Mouse (Mus musculus) neural tube, embryonic 13.5 days (tissue): ENCODE results near the gene Slc41a1. TPM values are rescaled to one million over a fixed set of nuclear protein-coding genes. Genes with fewer than 3 reads are reported as not detected.

Experiments
- ATAC-seq: fragments of 200-750 bp; cut with Nextera tagmentation; 2 replicates; pipeline ENCODE4 v1.8.0; 2017; ENCODE audit warnings: low read depth, mild to moderate bottlenecking, moderate TSS enrichment, moderate library complexity
- H3K27ac ChIP-seq: fragments of 300-500 bp; sonication (generic); replicated peaks from 2 replicates; pipeline ENCODE4 v1.5.1; 2015; ENCODE audit warnings: moderate library complexity, mild to moderate bottlenecking, inconsistent platforms
- H3K27me3 ChIP-seq: fragments of 300-500 bp; sonication (generic); 2 replicates; pipeline ENCODE4 v1.6.1; 2015; ENCODE audit warnings: mild to moderate bottlenecking, inconsistent platforms
- H3K36me3 ChIP-seq: fragments of 300-500 bp; sonication (generic); 2 replicates; pipeline ENCODE4 v1.6.1; 2015; ENCODE audit warnings: mild to moderate bottlenecking, inconsistent platforms
- H3K4me1 ChIP-seq: fragments of 300-500 bp; sonication (generic); replicated peaks from 2 replicates; pipeline ENCODE4 v1.6.1; 2015; ENCODE audit warnings: inconsistent platforms
- H3K4me2 ChIP-seq: fragments of 300-500 bp; sonication (generic); 2 replicates; pipeline ENCODE4 v1.6.1; 2015; ENCODE audit warnings: inconsistent platforms, mild to moderate bottlenecking, moderate library complexity
- H3K4me3 ChIP-seq: fragments of 300-500 bp; sonication (generic); 2 replicates; pipeline ENCODE4 v1.5.1; 2015; ENCODE audit warnings: mild to moderate bottlenecking, inconsistent platforms
- H3K9ac ChIP-seq: fragments of 300-500 bp; sonication (generic); 2 replicates; pipeline ENCODE4 v1.6.1; 2015; ENCODE audit warnings: moderate library complexity, mild to moderate bottlenecking, inconsistent platforms
- H3K9me3 ChIP-seq: fragments of 300-500 bp; sonication (generic); 2 replicates; pipeline ENCODE4 v1.6.1; 2016; ENCODE audit warnings: inconsistent platforms
- WGBS: fragments of 180-500 bp; shearing (Covaris S2); methylation state at CpG from one replicate; pipeline ENCODE4 v1.1.7; 2015; 5-methylcytosine and 5-hydroxymethylcytosine counted together
- polyA plus RNA-seq: library from polyadenylated mRNA; unstranded; fragments of >200 nt; fragmentation: Nextera tagmentation; extraction: Ambion mirVana; gene quantifications from 2 replicates; pipeline ENCODE4 v1.2.1, GENCODE M21; 2015

Gene Slc41a1
- polyA plus RNA-seq, 1 experiment from 2014 or later = 13.9 TPM

DNA sequence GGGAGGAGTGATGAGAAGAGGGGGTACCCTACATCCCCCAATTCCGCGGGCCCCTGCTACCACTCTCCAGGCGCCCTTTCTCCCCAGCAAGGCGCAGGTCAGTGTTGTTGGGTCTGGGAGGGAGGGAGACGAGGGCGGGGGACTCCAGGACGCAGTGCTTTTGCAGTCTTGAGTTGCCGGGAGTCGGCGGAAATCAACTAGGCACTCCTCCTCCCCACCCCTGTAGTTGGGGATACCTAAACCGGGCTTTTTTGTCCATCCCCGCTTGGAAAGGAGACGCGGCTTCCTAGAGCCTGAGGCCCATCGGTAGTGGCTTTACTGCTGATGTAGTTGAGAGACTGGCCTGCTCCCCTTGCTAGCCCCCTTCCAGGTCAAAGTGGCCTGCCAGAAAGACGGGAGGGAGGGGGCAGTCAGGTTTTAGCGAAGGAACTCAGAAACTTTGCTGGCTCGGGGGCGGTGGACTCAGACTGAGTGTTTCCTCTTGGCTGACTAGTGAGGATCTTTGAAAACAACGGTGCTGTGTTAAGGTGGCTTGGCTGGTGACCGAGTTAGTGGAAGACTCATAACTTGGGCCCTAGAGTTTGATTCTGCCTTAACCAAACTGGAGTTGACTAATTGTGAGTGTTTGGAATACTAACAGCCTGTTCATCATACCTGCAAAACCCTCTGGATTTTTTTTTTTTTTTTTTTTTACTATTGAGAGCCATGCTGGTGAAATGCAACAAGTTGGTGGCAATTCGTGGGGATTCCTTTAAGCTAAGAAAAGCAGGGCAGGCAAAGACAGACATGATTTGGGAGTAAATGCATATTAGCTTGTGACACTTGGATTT, 1.2 kb downstream of the Slc41a1 start:
- Histone ChIP-seq H3K27me3 (0 out of 2 replicates have a peak, but pooled peaks cover 4% of the 10 kb centered on the region), H3K9ac (peak overlapping the region; percentile 77), H3K36me3 (peaks cover 7% of the 10 kb centered on the region; the same call in 1 of the 2 replicates), H3K4me3 (peak overlapping the region; percentile 76), H3K4me2 (peak overlapping the region; percentile 76), H3K9me3 (no peaks in the 10 kb centered on the region), H3K27ac (peak overlapping the region; percentile 83; the same call in 1 of the 2 replicates), H3K4me1 (peaks cover 52% of the 10 kb centered on the region)
- ATAC-seq = peak; percentile 70; the same call in 1 of the 2 replicates
- 3% methylated on average over 21 of the region's 22 CpGs for WGBS

DNA sequence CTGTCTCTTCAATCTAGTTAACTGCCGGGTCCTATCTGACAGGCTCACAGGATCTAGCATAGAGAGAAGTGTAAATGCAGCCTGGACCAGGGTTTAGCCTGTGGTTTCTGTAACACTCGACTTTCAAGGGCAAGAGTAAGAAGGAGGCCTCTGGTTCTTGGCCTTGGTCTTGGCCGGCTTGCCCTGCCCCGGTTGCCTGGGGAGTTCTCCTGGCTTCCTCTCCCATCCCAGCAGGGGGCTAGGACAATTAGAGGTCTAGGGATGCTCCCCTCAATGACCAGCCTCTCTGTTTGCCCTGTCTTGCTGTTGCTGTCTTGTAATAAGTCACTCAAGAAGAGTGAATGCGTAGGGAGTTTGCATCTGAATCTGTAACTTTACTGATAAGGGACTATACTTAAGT, 2.0 kb downstream of the Slc41a1 start:
- ATAC-seq = no peak
- H3K9ac ChIP-seq = peak overlapping the region; percentile 77
- no peak overlapping the region for H3K27ac ChIP-seq
- H3K9me3 ChIP-seq = no peaks in the 10 kb centered on the region
- peaks cover 56% of the 10 kb centered on the region for H3K4me1 ChIP-seq
- H3K4me2 ChIP-seq = peak overlapping the region; percentile 76
- peak overlapping the region; percentile 76 for H3K4me3 ChIP-seq
- H3K27me3 ChIP-seq = 0 out of 2 replicates have a peak, but pooled peaks cover 4% of the 10 kb centered on the region
- H3K36me3 ChIP-seq = peaks cover 11% of the 10 kb centered on the region
- 43% methylated on average over 5 of the region's 5 CpGs for WGBS

DNA sequence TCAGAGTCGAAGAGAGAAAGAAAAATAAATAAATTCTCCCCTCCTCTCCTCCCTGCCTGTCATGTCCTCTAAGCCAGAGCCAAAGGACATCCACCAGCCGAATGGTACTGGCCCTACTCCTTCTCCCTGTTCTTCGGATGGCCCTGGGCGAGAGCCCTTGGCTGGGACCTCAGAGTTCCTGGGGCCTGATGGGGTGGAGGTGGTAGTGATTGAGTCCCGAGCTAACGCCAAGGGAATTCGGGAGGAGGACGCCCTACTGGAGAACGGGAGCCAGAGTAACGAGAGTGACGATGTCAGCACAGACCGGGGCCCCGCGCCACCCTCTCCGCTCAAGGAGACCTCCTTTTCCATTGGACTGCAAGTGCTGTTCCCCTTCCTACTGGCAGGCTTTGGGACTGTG, 3.3 kb downstream of the Slc41a1 start:
- H3K27me3 ChIP-seq = 0 out of 2 replicates have a peak, but pooled peaks cover 4% of the 10 kb centered on the region
- H3K36me3 ChIP-seq = peaks cover 11% of the 10 kb centered on the region
- WGBS = 85% methylated on average over 15 of the region's 15 CpGs
- H3K4me3 ChIP-seq = no peak overlapping the region
- 0 out of 2 replicates have a peak overlapping the region, but pooled peaks have one; percentile 41 for H3K9ac ChIP-seq
- no peak overlapping the region for H3K27ac ChIP-seq
- H3K4me2 ChIP-seq = peak overlapping the region; percentile 76
- H3K9me3 ChIP-seq = no peaks in the 10 kb centered on the region
- H3K4me1 ChIP-seq = peaks cover 56% of the 10 kb centered on the region
- ATAC-seq = no peak

DNA sequence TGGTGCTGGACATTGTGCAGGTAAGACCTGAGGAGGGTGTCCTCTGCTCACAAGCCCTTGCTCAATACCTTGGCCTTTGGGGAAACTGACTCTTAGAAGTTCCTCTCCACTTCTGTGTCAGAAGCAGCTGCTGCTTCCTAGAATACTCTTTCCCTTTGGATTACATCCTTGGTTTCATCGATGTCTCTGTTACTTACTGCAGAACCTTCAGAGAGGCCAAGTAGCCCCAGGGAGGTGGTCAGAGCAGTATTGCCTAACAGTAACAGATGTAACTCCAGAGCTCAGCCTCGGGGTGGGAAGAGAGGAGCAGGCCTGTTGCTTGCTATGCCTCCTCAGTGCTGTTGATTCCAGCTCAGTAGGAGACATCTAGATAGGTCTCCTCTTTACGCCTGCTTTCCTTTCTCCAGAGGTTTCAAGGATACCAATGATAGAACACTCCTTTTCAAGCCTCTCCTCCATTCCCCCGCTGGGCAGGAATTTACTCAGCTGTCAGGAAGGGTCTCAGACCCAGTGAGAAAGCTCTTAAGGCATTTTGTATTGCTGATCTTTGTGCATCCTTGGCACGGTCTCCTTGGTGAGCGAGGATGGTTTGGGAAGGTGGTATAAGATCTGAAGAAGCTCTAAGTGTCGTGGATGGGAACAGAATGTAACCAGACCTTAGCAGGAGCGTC, 3.8 kb downstream of the Slc41a1 start:
- Histone ChIP-seq H3K4me2 (peak overlapping the region; percentile 76), H3K27me3 (0 out of 2 replicates have a peak, but pooled peaks cover 4% of the 10 kb centered on the region), H3K27ac (no peak overlapping the region), H3K9ac (peak overlapping the region; percentile 41), H3K36me3 (peaks cover 11% of the 10 kb centered on the region), H3K9me3 (no peaks in the 10 kb centered on the region), H3K4me1 (peaks cover 56% of the 10 kb centered on the region), H3K4me3 (no peak overlapping the region)
- WGBS = 82% methylated on average over 8 of the region's 8 CpGs
- ATAC-seq = no peak

DNA sequence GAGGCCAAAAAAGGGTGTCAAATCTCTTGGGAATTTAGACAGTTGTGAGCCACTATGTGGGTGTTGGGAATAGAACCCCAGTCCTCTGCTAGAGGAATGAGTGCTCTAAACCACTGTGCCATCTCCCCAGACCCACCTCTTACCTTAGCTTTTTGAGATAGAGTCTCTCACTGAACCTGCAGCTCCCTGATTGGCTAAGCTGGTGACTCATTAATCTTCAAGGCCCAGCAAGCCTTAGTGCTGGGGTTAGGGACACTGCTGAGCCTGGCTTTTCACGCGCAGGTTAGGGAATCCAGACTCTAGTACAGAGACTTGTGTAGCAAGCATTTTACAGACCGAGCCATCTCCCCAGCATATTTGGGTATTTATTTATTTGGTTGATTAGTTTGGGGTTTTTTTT, 9.7 kb downstream of the Slc41a1 start:
- Histone ChIP-seq H3K4me1 (peaks cover 14% of the 10 kb centered on the region), H3K4me2 (no peak overlapping the region), H3K9ac (no peak overlapping the region), H3K4me3 (no peak overlapping the region), H3K9me3 (no peaks in the 10 kb centered on the region), H3K27ac (no peak overlapping the region), H3K27me3 (no peaks in the 10 kb centered on the region), H3K36me3 (peaks cover 27% of the 10 kb centered on the region)
- 80% methylated on average over 3 of the region's 3 CpGs for WGBS
- ATAC-seq = no peak

DNA sequence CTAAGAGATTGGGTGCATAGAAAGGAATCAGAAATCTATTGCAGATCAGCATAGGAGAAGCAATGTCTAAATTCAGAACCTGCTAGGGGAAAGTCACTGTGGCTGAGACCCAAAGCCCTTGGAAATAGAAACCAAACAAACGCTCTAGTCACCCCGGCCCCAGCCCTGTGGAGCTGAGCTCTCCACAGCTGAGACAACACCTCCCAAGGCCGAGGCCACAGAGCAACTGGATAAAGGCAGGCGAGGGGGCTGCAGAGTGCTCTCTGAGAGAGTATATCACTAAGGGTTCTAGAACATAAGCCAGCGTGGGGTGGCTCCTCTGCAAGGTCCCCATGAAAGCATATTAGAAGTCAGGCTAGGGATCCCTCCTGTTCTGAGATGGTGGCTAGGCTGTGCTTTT, 11.2 kb downstream of the Slc41a1 start:
- Histone ChIP-seq H3K27ac (no peak overlapping the region), H3K9ac (no peak overlapping the region), H3K4me2 (no peak overlapping the region), H3K4me1 (peaks cover 5% of the 10 kb centered on the region), H3K27me3 (no peaks in the 10 kb centered on the region), H3K36me3 (peaks cover 42% of the 10 kb centered on the region), H3K9me3 (no peaks in the 10 kb centered on the region), H3K4me3 (no peak overlapping the region)
- no peak for ATAC-seq
- 81% methylated on average over 5 of the region's 5 CpGs for WGBS

DNA sequence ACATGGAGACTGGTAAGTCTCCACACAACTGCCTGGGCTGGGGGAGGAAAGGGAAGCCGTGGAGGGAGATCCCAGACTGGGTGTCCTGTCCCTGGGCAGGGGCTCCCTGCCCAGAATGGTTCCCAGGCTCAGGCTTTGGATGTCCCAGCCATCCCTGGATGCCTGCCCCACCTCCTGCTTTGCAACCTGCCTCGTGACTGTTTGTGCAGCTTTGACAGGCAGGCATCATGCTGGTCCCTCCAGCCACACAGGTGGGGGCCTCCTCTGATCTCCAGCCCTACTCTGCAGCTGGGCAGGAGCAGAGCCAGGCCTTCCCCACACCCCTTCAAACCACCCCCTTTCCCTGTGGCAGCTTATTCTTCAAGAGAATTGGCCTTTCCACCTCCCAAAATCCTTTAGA, 12.0 kb downstream of the Slc41a1 start:
- ATAC-seq = no peak
- 42% methylated on average over 2 of the region's 2 CpGs for WGBS
- Histone ChIP-seq H3K36me3 (peaks cover 45% of the 10 kb centered on the region), H3K4me2 (no peak overlapping the region), H3K4me3 (no peak overlapping the region), H3K27me3 (no peaks in the 10 kb centered on the region), H3K9ac (no peak overlapping the region), H3K27ac (no peak overlapping the region), H3K4me1 (no peaks in the 10 kb centered on the region), H3K9me3 (no peaks in the 10 kb centered on the region)

DNA sequence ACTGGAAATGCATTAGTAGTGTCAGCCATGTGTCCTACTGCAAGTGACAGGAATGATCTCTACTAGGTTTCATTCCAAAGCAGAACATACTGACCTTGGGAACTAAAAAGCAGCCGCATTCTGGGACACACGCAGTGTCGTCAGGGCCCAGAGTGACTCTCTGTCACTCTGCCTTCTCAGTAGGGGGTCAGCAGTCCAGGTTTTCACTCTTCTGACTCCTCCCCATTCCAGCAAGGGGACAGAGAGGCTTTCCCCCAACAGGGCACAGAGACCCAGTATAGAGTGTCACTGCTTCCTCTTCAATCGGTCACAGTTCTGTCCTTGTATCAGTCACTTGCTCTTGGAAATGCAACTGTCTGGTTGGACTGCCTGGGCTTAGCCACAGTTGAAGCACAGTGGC, 14.9 kb downstream of the Slc41a1 start:
- WGBS = 80% methylated on average over 4 of the region's 4 CpGs
- Histone ChIP-seq H3K9ac (no peak overlapping the region), H3K4me3 (no peak overlapping the region), H3K36me3 (peaks cover 68% of the 10 kb centered on the region), H3K4me2 (no peak overlapping the region), H3K27ac (no peak overlapping the region), H3K4me1 (no peaks in the 10 kb centered on the region), H3K9me3 (no peaks in the 10 kb centered on the region), H3K27me3 (no peaks in the 10 kb centered on the region)
- ATAC-seq = no peak

DNA sequence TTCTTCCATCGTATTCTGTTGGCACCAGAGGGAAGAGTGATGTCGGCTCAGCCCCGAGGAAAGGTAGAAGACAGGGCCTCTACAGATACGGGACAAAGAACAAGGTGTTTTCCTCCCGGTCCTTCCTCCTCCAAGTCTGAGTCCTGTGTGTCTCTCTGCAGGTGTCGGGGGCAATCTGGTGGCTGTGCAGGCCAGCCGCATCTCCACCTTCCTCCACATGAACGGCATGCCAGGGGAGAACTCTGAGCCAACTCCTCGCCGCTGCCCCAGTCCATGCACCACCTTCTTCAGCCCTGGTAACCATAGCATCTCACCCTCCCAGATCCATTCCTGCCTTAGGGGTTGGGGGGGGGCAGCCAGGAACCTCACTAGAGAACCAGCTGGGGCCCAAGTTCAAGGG, 16.5 kb downstream of the Slc41a1 start:
- Histone ChIP-seq H3K4me1 (no peaks in the 10 kb centered on the region), H3K36me3 (peaks cover 74% of the 10 kb centered on the region), H3K9me3 (no peaks in the 10 kb centered on the region), H3K9ac (no peak overlapping the region), H3K4me2 (no peak overlapping the region), H3K4me3 (no peak overlapping the region), H3K27me3 (no peaks in the 10 kb centered on the region), H3K27ac (no peak overlapping the region)
- no peak for ATAC-seq
- WGBS = 94% methylated on average over 10 of the region's 10 CpGs

DNA sequence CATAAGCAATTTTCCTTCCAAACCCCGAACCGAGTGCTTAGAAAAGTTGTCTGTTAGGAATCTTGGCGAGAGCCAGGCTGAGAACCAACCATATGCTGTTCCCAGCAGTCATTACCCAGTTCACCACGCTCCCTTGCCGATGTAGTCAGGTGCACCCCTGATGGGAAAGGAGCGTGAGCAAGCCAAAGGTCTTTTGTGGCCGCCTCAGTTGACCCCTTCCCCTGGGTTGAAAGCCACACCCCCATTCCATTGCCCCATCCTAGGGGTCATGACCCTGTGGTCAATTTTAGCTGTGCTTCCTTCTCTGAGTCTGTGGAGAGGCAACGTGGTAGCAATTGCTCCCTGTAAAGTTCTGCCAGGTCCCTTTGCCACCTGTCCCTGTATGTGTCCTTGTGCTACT, 17.6 kb downstream of the Slc41a1 start:
- Histone ChIP-seq H3K36me3 (peaks cover 67% of the 10 kb centered on the region), H3K27me3 (no peaks in the 10 kb centered on the region), H3K9ac (no peak overlapping the region), H3K4me3 (no peak overlapping the region), H3K4me2 (no peak overlapping the region), H3K9me3 (no peaks in the 10 kb centered on the region), H3K4me1 (no peaks in the 10 kb centered on the region), H3K27ac (no peak overlapping the region)
- 42% methylated on average over 8 of the region's 8 CpGs for WGBS
- ATAC-seq = no peak

DNA sequence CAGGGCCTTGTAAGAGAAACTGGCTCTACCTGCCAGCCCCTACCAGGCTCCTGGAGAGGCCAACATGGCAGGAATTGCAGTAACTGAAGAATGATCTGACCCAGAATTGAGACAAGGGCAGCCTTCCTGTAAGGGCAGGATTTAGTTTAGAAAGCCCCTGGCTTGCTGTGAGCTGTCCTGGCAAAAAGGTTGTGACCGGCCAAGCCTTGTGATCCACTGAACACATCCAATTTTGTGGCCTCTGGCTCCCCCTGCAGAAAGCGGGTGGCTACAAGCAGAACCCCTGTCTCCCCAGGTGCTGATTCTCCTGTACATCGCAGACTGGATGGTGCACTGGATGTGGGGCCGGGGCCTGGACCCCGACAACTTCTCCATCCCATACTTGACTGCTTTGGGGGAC, 19.0 kb downstream of the Slc41a1 start:
- Histone ChIP-seq H3K9ac (no peak overlapping the region), H3K4me1 (no peaks in the 10 kb centered on the region), H3K27ac (no peak overlapping the region), H3K36me3 (peaks cover 59% of the 10 kb centered on the region), H3K4me2 (no peak overlapping the region), H3K27me3 (no peaks in the 10 kb centered on the region), H3K4me3 (no peak overlapping the region), H3K9me3 (no peaks in the 10 kb centered on the region)
- WGBS = 77% methylated on average over 5 of the region's 5 CpGs
- no peak; the same call in 1 of the 2 replicates for ATAC-seq

DNA sequence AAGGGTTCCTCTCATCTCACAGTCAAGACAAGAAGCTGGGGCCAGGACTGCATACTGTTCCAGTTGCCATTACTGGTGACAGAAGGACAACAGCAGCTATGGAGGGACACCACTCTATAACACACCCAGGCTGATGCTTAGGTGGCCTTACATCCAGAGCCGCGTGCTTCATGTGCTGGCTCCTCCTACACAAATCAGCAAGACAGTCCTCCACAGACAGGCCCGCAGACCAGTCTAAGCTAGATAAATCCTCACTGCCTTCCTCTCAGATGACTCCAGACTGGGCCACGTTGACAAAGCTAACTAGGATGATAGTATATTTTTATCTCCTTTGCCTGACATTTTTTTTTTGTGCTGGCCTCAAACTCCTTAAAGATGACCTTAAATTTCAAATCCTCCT, 34.5 kb downstream of the Slc41a1 start:
- H3K4me2 ChIP-seq = no peak overlapping the region
- H3K9ac ChIP-seq = no peak overlapping the region
- no peaks in the 10 kb centered on the region for H3K9me3 ChIP-seq
- H3K4me3 ChIP-seq = no peak overlapping the region
- WGBS = 80% methylated on average over 4 of the region's 4 CpGs
- no peak overlapping the region for H3K27ac ChIP-seq
- no peaks in the 10 kb centered on the region for H3K4me1 ChIP-seq
- no peaks in the 10 kb centered on the region for H3K36me3 ChIP-seq
- ATAC-seq = no peak
- no peaks in the 10 kb centered on the region for H3K27me3 ChIP-seq
